Mouse (Mus musculus): ENCODE data around the gene Vps45. TPM values are rescaled to one million over a fixed set of nuclear protein-coding genes. Genes with fewer than 3 reads are reported as not detected.
A peak's percentile ranks its signal among the peaks of the same experiment; 100 is the strongest.

The Vps45 gene
- polyA plus RNA-seq, 1 experiment from 2014 or later: 43.6 TPM

DNA sequence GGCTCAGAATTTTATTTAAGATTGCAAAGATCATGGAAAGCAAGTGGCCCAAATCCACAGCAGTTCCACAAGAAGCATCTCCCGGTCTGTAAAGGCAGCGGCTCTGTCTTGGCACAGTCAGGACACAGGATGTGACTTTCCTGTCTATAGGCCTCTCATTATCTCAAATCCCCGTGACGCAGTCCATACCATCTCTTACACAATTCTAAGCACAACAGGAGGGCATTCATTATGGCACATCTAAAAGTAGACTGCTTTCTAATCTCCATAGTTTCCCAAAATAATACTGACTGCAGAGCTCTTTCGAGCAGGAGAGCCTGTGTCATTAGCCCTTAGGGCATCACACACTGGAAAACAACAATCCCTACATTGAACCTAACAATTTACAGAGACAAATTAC is 45.5 kb downstream of the Vps45 start:
- no peak for ATAC-seq (ENCODE audit: insufficient number of reproducible peaks, insufficient read depth, low FRiP score, low TSS enrichment)
- Histone ChIP-seq H3K4me3 (no peak overlapping the region), H3K27ac (no peak overlapping the region), H3K9me3 (no peaks in the 10 kb centered on the region), H3K27me3 (no peaks in the 10 kb centered on the region), H3K9ac (no peak overlapping the region), H3K36me3 (no peaks in the 10 kb centered on the region), H3K4me2 (replicated peaks) (no peak overlapping the region), H3K4me1 (no peaks in the 10 kb centered on the region)
- 52% methylated on average over 5 of the region's 5 CpGs for WGBS

GRCm38 (mm10) chr3:96008463-96008862 is 49.8 kb downstream of the Vps45 start:
- Histone ChIP-seq H3K27me3 (no peaks in the 10 kb centered on the region), H3K9ac (no peak overlapping the region), H3K27ac (no peak overlapping the region), H3K4me3 (no peak overlapping the region), H3K4me2 (replicated peaks) (no peak overlapping the region), H3K9me3 (no peaks in the 10 kb centered on the region), H3K4me1 (no peaks in the 10 kb centered on the region), H3K36me3 (no peaks in the 10 kb centered on the region)
- WGBS: 81% methylated on average over 6 of the region's 6 CpGs
- no peak for ATAC-seq (ENCODE audit: insufficient number of reproducible peaks, insufficient read depth, low FRiP score, low TSS enrichment)

GRCm38 (mm10) chr3:96001560-96001959 is 56.7 kb downstream of the Vps45 start:
- no peak overlapping the region for H3K4me3 ChIP-seq
- H3K9ac ChIP-seq: no peak overlapping the region
- H3K4me1 ChIP-seq: peaks cover 15% of the 10 kb centered on the region
- no peaks in the 10 kb centered on the region for H3K27me3 ChIP-seq
- no peaks in the 10 kb centered on the region for H3K36me3 ChIP-seq
- 96% methylated on average over 1 of the region's 1 CpGs for WGBS
- H3K27ac ChIP-seq: no peak overlapping the region
- ATAC-seq (ENCODE audit: insufficient number of reproducible peaks, insufficient read depth, low FRiP score, low TSS enrichment): no peak
- H3K4me2 ChIP-seq (replicated peaks): no peak overlapping the region
- H3K9me3 ChIP-seq: no peaks in the 10 kb centered on the region

- no peaks in the 10 kb centered on the region for H3K36me3 ChIP-seq
- no peak overlapping the region for H3K9ac ChIP-seq
- ATAC-seq (ENCODE audit: insufficient number of reproducible peaks, insufficient read depth, low FRiP score, low TSS enrichment): no peak
- H3K4me3 ChIP-seq: no peak overlapping the region
- 0 out of 2 replicates have a peak overlapping the region, but pooled peaks have one; percentile 30 for H3K27ac ChIP-seq
- 64% methylated on average over 9 of the region's 9 CpGs for WGBS
- no peak overlapping the region for H3K4me2 ChIP-seq (replicated peaks)
- H3K9me3 ChIP-seq: no peaks in the 10 kb centered on the region
- H3K4me1 ChIP-seq: peaks cover 15% of the 10 kb centered on the region
- H3K27me3 ChIP-seq: no peaks in the 10 kb centered on the region
Measured at GRCm38 (mm10) chr3:96000921-96001501, 57.3 kb downstream of the Vps45 start.

DNA sequence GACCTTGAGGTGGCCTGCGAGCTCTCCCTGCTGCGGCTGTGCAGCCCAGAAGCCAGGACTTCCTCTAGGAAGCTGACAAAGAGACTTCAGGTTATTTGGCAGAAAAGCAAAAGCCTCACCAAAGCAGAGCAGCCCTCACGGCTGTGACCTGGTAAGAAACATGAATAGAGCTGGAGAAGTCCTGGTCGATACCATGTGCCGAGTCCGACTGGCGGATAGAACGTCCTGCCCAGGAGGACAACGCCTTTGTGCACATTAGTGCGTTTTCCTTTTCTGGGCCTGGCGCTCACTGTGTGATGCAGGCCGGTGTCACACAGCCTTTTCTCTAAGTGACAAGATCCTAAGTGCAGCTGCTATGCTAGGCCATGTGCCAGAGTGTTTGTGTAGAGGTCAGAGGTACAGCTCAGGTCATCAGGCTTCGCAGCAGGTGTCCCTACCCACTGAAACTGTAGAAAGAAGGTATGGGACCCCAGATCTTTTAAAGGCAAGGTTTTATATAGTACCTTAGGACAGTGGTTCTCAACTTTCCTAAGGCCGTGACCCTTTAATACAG is 58.1 kb downstream of the Vps45 start:
- no peak overlapping the region for H3K4me2 ChIP-seq (replicated peaks)
- no peak overlapping the region for H3K4me3 ChIP-seq
- ATAC-seq (ENCODE audit: insufficient number of reproducible peaks, insufficient read depth, low FRiP score, low TSS enrichment): no peak
- H3K27me3 ChIP-seq: no peaks in the 10 kb centered on the region
- H3K9ac ChIP-seq: no peak overlapping the region
- no peak overlapping the region for H3K27ac ChIP-seq
- peaks cover 15% of the 10 kb centered on the region for H3K4me1 ChIP-seq
- WGBS: 87% methylated on average over 14 of the region's 14 CpGs
- no peaks in the 10 kb centered on the region for H3K9me3 ChIP-seq
- no peaks in the 10 kb centered on the region for H3K36me3 ChIP-seq

DNA sequence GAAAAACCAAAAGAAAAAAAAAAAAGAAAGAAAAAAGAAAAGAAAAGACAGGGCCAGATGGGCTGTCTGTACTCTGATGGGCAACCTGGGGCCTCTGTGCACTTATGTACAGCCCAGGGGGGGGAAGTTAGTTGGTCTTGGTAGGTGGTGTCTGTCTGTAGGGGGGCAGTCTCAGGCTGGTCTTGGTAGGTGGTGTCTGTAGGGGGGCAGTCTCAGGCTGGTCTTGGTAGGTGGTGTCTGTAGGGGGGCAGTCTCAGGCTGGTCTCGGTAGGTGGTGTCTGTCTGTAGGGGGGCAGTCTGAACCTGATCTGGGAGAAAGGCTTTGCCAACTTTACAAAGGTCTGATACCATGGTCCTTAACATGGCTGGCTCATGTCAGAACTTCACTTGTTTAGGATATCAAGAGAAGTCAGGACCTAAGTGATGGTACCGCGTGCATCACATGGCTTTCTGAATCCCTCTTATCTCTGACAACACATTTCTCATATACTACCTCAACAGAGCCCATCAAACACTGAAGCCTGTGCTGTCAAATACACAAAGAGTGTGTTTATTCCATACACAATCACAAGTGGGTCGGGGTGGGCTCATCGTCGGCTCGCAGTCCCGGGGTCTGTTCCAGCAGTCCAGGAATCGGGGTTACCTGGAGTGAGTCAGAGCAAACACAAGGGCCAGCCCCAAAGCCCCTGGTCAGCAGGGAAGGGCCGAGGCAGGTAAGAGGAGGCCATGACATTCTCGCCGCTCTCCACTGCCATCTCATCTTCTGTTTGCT is 58.8 kb downstream of the Vps45 start:
- H3K4me2 ChIP-seq (replicated peaks): no peak overlapping the region
- no peaks in the 10 kb centered on the region for H3K27me3 ChIP-seq
- no peak overlapping the region for H3K27ac ChIP-seq
- no peaks in the 10 kb centered on the region for H3K9me3 ChIP-seq
- no peak overlapping the region for H3K4me3 ChIP-seq
- WGBS: 84% methylated on average over 12 of the region's 12 CpGs
- peaks cover 15% of the 10 kb centered on the region for H3K4me1 ChIP-seq
- ATAC-seq (ENCODE audit: insufficient number of reproducible peaks, insufficient read depth, low FRiP score, low TSS enrichment): no peak
- no peak overlapping the region for H3K9ac ChIP-seq
- H3K36me3 ChIP-seq: no peaks in the 10 kb centered on the region

GRCm38 (mm10) chr3:95997203-95997721 is 61.0 kb downstream of the Vps45 start:
- peak overlapping the region; percentile 100; the same call in 1 of the 2 replicates for H3K27ac ChIP-seq
- WGBS: 16% methylated on average over 9 of the region's 9 CpGs
- H3K4me2 ChIP-seq (replicated peaks): peak overlapping the region; percentile 86
- no peaks in the 10 kb centered on the region for H3K9me3 ChIP-seq
- H3K27me3 ChIP-seq: no peaks in the 10 kb centered on the region
- peak overlapping the region; percentile 76 for H3K4me3 ChIP-seq
- peak overlapping the region; percentile 99; the same call in 1 of the 2 replicates for H3K9ac ChIP-seq
- peaks cover 7% of the 10 kb centered on the region; the same call in 1 of the 2 replicates for H3K36me3 ChIP-seq
- ATAC-seq (ENCODE audit: insufficient number of reproducible peaks, insufficient read depth, low FRiP score, low TSS enrichment): no peak; the same call in 1 of the 2 replicates
- H3K4me1 ChIP-seq: peaks cover 35% of the 10 kb centered on the region

DNA sequence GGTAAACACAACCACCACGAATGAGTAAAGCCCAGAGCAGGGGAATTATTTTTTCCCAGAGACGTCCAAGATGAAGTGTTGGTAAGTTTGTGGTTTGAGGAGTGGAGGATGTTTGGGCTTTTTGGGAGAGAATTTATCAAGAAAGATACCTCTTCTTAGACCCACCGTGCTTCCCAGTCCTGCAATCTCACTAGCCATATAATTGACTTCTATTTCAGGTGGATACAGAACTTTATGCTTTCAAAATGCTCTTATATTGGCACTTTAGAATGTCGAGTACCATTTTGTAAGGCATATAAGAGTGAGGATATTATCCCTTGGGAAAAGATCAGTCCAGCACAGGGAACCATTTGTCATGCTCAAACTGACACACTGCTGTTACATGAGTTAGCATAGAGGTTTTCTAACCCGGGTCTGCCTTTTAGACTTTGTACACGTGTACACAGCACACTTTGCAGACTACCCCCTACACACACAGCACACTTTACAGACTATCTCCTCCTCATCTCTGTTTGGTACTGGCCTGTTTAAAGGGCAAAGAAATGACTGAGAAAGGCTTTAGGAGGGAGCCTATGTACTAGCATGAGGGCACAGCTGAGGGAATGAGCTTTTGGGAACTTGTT is 61.7 kb downstream of the Vps45 start:
- Histone ChIP-seq H3K27ac (peak overlapping the region; percentile 100), H3K9ac (peak overlapping the region; percentile 99), H3K4me2 (replicated peaks) (peak overlapping the region; percentile 86), H3K27me3 (no peaks in the 10 kb centered on the region), H3K4me1 (peaks cover 38% of the 10 kb centered on the region), H3K36me3 (peaks cover 14% of the 10 kb centered on the region), H3K9me3 (no peaks in the 10 kb centered on the region), H3K4me3 (peak overlapping the region; percentile 76)
- WGBS: 8% methylated on average over 6 of the region's 6 CpGs
- ATAC-seq (ENCODE audit: insufficient number of reproducible peaks, insufficient read depth, low FRiP score, low TSS enrichment): no peak

- peak; percentile 36; the same call in 1 of the 2 replicates for ATAC-seq (ENCODE audit: insufficient number of reproducible peaks, insufficient read depth, low FRiP score, low TSS enrichment)
- WGBS: under 1% methylated on average over 75 of the region's 84 CpGs
- H3K4me3 ChIP-seq: peak within 1 kb of the TSS; percentile 76
- peak within 1 kb of the TSS; percentile 99 for H3K9ac ChIP-seq
- no peaks in the 10 kb centered on the region for H3K27me3 ChIP-seq
- H3K9me3 ChIP-seq: no peaks in the 10 kb centered on the region
- H3K4me2 ChIP-seq (replicated peaks): peak within 1 kb of the TSS; percentile 86
- peaks cover 21% of the 10 kb centered on the region for H3K36me3 ChIP-seq
- peaks cover 38% of the 10 kb centered on the region for H3K4me1 ChIP-seq
- peak within 1 kb of the TSS; percentile 100 for H3K27ac ChIP-seq
Measured at GRCm38 (mm10) chr3:95995802-95996428, 62.4 kb downstream of the Vps45 start, which contains the start of gene Plekho1. Plekho1 (minus strand) TSS chr3:95996001.

DNA sequence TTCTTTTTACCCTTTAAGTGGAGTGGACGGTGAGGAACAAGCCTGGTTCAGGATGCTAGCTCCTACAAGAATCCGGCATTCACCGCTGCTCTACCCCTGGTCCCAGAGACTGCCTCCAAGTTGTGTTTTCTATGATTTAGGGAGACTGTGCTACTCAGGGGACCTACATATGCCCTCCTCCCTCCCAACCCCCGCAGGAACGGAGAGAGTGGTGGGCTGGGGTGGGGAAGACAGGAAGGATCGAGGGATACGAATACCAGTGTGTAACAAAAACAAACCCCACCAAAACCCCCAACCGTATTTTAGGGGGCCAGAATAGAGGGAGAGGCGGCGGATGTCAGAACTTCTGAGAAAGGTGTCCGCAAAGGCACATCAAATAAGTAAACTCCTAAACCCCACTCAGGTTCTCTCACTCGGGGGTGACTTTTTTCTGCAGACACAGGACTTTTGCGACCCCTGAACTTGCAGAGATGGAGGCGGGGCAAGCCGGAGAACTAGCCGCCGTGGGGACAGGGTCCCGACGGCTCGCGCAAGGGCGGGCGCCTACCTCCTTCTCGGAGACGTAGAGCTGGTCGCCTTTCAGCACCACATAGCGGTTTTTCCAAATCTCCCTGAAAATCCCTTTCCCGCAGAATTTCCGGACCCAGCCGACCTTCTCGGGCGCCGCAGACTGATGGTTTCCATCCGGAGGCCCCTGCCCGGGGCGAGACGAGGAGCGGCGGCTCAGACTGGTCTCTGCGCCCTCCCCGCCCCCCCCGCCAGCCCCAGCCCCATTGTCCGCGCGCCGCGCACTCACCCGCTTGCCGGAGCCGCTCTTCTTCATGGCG is 63.1 kb downstream of the Vps45 start:
- WGBS: 1% methylated on average over 51 of the region's 51 CpGs
- Histone ChIP-seq H3K4me1 (peaks cover 38% of the 10 kb centered on the region), H3K27ac (peak overlapping the region; percentile 100), H3K4me2 (replicated peaks) (peak overlapping the region; percentile 86), H3K9me3 (no peaks in the 10 kb centered on the region), H3K4me3 (peak overlapping the region; percentile 76), H3K36me3 (peaks cover 28% of the 10 kb centered on the region), H3K27me3 (no peaks in the 10 kb centered on the region), H3K9ac (peak overlapping the region; percentile 99)
- ATAC-seq (ENCODE audit: insufficient number of reproducible peaks, insufficient read depth, low FRiP score, low TSS enrichment): peak; percentile 38
